Mouse (Mus musculus) neural tube, embryonic 13.5 days (tissue): ENCODE data around the gene Gng10. TPM values are rescaled to one million over a fixed set of nuclear protein-coding genes. Genes with fewer than 3 reads are reported as not detected.

ENCODE experiments used
- ATAC-seq: fragments of 200-750 bp; cut with Nextera tagmentation; 2 replicates; pipeline ENCODE4 v1.8.0; 2017; ENCODE audit warnings: low read depth, mild to moderate bottlenecking, moderate TSS enrichment, moderate library complexity
- H3K27ac ChIP-seq: fragments of 300-500 bp; sonication (generic); replicated peaks from 2 replicates; pipeline ENCODE4 v1.5.1; 2015; ENCODE audit warnings: moderate library complexity, mild to moderate bottlenecking, inconsistent platforms
- H3K27me3 ChIP-seq: fragments of 300-500 bp; sonication (generic); 2 replicates; pipeline ENCODE4 v1.6.1; 2015; ENCODE audit warnings: mild to moderate bottlenecking, inconsistent platforms
- H3K36me3 ChIP-seq: fragments of 300-500 bp; sonication (generic); 2 replicates; pipeline ENCODE4 v1.6.1; 2015; ENCODE audit warnings: mild to moderate bottlenecking, inconsistent platforms
- H3K4me1 ChIP-seq: fragments of 300-500 bp; sonication (generic); replicated peaks from 2 replicates; pipeline ENCODE4 v1.6.1; 2015; ENCODE audit warnings: inconsistent platforms
- H3K4me2 ChIP-seq: fragments of 300-500 bp; sonication (generic); 2 replicates; pipeline ENCODE4 v1.6.1; 2015; ENCODE audit warnings: inconsistent platforms, mild to moderate bottlenecking, moderate library complexity
- H3K4me3 ChIP-seq: fragments of 300-500 bp; sonication (generic); 2 replicates; pipeline ENCODE4 v1.5.1; 2015; ENCODE audit warnings: mild to moderate bottlenecking, inconsistent platforms
- H3K9ac ChIP-seq: fragments of 300-500 bp; sonication (generic); 2 replicates; pipeline ENCODE4 v1.6.1; 2015; ENCODE audit warnings: moderate library complexity, mild to moderate bottlenecking, inconsistent platforms
- H3K9me3 ChIP-seq: fragments of 300-500 bp; sonication (generic); 2 replicates; pipeline ENCODE4 v1.6.1; 2016; ENCODE audit warnings: inconsistent platforms
- WGBS: fragments of 180-500 bp; shearing (Covaris S2); methylation state at CpG from one replicate; pipeline ENCODE4 v1.1.7; 2015; 5-methylcytosine and 5-hydroxymethylcytosine counted together
- polyA plus RNA-seq: library from polyadenylated mRNA; unstranded; fragments of >200 nt; fragmentation: Nextera tagmentation; extraction: Ambion mirVana; gene quantifications from 2 replicates; pipeline ENCODE4 v1.2.1, GENCODE M21; 2015

Gene Gng10
- polyA plus RNA-seq, result 150 and 161 TPM in 2 replicates

DNA sequence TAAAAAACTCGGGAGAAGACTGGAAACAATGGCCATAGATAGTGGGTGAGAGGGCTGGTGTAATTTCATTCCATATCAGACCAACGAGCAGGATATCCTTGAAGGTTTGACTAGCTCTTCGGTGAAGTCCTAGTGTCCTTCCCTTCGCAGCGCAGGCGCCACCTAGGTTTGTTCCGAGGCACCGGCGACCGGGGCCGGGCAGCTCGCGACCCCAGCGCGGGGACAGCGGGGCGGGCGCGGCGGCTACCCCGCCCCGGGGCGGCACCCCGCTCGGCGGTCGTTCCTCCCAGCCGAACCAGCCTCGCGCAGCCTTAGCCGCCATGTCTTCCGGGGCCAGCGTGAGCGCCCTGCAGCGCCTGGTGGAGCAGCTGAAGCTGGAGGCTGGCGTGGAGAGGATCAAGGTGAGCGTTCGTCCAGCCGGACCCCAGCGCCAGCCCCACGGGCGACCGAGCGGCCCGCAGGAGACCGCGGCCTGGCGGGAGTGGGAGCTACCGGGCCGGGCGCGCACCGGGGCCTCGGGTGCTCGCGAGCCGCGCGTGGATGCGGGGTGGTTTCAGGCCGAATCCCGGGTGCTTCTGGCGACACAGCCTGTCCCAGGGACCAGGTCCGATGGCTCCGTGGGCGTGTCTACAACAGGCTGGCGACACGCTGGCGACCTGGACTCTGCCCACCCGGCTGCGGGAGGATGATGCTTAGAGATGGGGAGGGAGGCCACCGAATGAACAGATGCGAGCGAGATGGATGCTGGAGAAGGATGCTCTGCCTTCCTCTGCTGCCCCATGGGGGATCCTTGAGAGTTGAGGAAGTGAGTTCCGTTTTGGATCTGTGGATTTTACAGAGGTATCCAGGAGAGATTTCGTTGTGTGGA, at the start of gene Gng10:
Gene Gng10 (plus strand): TSS at position 171 of the 868 bp plus-strand sequence.
- H3K27me3 ChIP-seq, result no peaks in the 10 kb centered on the region
- peak within 1 kb of the TSS; percentile 87 for H3K9ac ChIP-seq
- H3K4me3 ChIP-seq, result peak within 1 kb of the TSS; percentile 68
- ATAC-seq, result peak; percentile 89
- H3K27ac ChIP-seq, result peak within 1 kb of the TSS; percentile 94
- H3K4me2 ChIP-seq, result peak within 1 kb of the TSS; percentile 65
- H3K4me1 ChIP-seq, result peaks cover 18% of the 10 kb centered on the region
- 10% methylated on average over 76 of the region's 76 CpGs for WGBS
- H3K36me3 ChIP-seq, result peaks cover 12% of the 10 kb centered on the region
- peaks cover 3% of the 10 kb centered on the region; the same call in 1 of the 2 replicates for H3K9me3 ChIP-seq

GRCm38 (mm10) chr4:58985157-58985648, 49.7 kb upstream of the Gng10 start:
- ATAC-seq, result no peak
- H3K36me3 ChIP-seq, result no peaks in the 10 kb centered on the region
- WGBS, result 23% methylated on average over 7 of the region's 7 CpGs
- H3K27me3 ChIP-seq, result no peaks in the 10 kb centered on the region
- H3K9ac ChIP-seq, result no peak overlapping the region
- no peak overlapping the region for H3K27ac ChIP-seq
- no peak overlapping the region for H3K4me2 ChIP-seq
- no peaks in the 10 kb centered on the region for H3K9me3 ChIP-seq
- no peak overlapping the region for H3K4me3 ChIP-seq
- peaks cover 12% of the 10 kb centered on the region for H3K4me1 ChIP-seq

DNA sequence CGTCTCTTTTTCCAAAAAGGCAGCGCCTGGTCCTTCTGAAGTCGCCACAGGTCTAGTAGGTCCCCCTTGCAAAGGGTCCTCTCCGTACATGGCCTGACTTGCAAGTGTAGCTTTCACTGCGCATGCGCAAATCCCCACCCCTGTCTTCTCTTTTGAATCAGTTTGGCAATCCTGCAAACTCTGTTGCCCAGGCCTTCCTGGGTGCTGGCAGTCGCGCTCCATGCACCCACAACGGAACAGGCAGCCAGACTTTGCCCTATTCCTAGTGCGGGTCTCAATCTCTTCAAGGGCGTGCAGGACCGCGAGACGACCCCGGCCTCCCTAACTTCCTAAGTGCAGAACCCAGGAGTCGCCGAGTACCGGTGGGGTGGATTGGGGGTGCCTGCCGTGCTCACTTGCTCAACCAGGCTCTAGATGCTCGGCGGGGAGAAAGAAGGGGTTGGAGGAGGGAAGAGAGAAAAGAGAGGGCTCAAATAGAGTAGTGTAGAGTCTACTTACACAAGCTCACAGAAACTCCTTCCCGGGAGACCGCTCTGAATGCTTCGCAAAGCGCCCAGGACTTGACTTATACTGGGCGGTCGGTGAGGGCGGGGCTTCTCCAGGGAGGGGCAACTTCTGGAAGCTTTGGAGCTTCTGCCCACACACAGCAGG, 48.2 kb upstream of the Gng10 start, which contains the start of gene Ptgr1:
Gene Ptgr1 (minus strand): TSS at position 580 of the 651 bp plus-strand sequence.
- ATAC-seq, result peak; percentile 78
- Histone ChIP-seq H3K27me3 (no peaks in the 10 kb centered on the region), H3K9ac (peak within 1 kb of the TSS; percentile 67), H3K4me2 (peak within 1 kb of the TSS; percentile 86), H3K27ac (0 out of 2 replicates have a peak within 1 kb of the TSS, but pooled peaks have one; percentile 15), H3K4me3 (peak within 1 kb of the TSS; percentile 48), H3K4me1 (peaks cover 12% of the 10 kb centered on the region), H3K9me3 (no peaks in the 10 kb centered on the region), H3K36me3 (no peaks in the 10 kb centered on the region)
- 2% methylated on average over 28 of the region's 28 CpGs for WGBS

DNA sequence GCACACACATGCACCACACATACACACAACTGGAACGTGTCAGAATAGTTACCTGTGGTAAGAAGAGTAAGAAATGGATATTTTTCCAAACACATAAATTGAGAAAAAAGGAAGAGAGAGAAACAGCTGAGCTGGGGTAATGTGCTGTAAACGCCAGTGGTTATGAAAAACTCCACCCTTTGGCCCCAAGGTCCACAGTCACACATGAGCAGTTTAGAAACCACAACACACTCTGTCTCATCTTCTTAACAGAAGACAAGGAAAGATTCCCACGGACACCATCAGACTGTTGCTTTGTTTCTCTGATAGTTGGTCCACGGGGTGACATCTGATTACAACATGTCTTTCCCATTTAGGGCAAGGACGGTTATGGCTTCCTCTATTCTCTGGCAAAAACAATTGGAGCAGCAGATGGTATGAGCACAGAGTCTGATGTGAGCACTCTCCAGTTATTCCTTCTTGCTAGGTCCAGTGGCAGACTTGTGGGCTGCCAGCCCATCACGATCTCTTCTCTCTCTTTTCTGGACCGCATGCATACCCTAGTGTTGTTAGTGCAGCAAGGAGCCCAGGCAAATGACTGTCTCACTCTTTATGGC, 45.5 kb upstream of the Gng10 start:
- no peak overlapping the region for H3K27ac ChIP-seq
- no peaks in the 10 kb centered on the region for H3K36me3 ChIP-seq
- no peak overlapping the region for H3K9ac ChIP-seq
- H3K4me1 ChIP-seq, result peaks cover 12% of the 10 kb centered on the region
- H3K4me2 ChIP-seq, result no peak overlapping the region
- WGBS, result 78% methylated on average over 7 of the region's 7 CpGs
- no peaks in the 10 kb centered on the region for H3K27me3 ChIP-seq
- no peak for ATAC-seq
- H3K9me3 ChIP-seq, result no peaks in the 10 kb centered on the region
- H3K4me3 ChIP-seq, result no peak overlapping the region

GRCm38 (mm10) chr4:58990609-58991434, 44.1 kb upstream of the Gng10 start:
- 88% methylated on average over 17 of the region's 17 CpGs for WGBS
- ATAC-seq, result no peak
- H3K9ac ChIP-seq, result no peak overlapping the region

DNA sequence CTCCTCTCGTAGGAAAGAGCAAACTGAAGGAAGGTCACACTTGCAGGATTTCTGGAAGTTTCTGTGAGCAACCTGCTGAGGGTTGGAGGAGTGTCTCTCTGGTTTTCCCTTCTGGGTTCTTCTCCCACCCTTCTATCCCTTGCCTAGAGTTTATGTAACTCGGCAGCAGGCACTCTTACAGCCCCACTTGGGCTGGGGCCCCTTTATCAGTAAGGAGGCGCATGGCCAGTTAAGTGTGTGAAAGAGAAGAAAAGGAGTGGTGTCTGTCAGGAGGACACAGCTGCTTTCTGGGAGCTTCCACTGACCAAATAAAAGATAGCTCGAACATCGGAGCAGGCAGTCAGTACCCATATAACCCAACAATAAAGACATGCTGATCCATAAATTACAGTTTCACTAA, 42.7 kb upstream of the Gng10 start:
- Histone ChIP-seq H3K4me3 (no peak overlapping the region), H3K4me2 (no peak overlapping the region), H3K36me3 (no peaks in the 10 kb centered on the region), H3K27ac (no peak overlapping the region), H3K4me1 (peaks cover 2% of the 10 kb centered on the region; the same call in 1 of the 2 replicates), H3K9ac (no peak overlapping the region), H3K27me3 (no peaks in the 10 kb centered on the region), H3K9me3 (no peaks in the 10 kb centered on the region)
- no peak for ATAC-seq
- 77% methylated on average over 5 of the region's 5 CpGs for WGBS

More at GRCm38 (mm10) chr4:58990609-58991434, 44.1 kb upstream of the Gng10 start:
- H3K36me3 ChIP-seq, result no peaks in the 10 kb centered on the region
- no peaks in the 10 kb centered on the region for H3K9me3 ChIP-seq
- H3K4me1 ChIP-seq, result peaks cover 12% of the 10 kb centered on the region
- H3K27me3 ChIP-seq, result no peaks in the 10 kb centered on the region
- no peak overlapping the region for H3K4me2 ChIP-seq
- H3K27ac ChIP-seq, result no peak overlapping the region
- H3K4me3 ChIP-seq, result no peak overlapping the region

DNA sequence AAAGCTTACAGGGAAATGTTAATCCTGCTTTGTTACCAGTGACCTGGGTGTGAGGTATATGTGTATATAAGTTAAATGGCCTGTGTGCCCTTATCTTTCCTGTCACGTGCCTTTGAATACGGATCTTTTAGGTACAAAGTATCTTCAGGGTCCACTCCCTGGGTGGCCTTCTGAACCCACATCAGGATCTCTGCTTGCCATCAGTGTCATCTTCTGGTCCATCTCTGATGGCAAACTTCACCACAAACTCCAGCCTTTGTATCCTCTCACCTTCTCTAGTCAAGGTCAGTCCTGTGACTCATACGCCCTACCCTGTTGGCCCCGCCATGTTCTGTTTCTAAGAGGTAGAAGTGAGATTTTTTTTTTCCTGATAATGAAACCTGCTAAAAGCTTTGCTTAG, 40.1 kb upstream of the Gng10 start, which contains the start of gene Dnajc25:
Gene Dnajc25 (plus strand): TSS at position 301 of the 400 bp plus-strand sequence.
- 94% methylated on average over 4 of the region's 4 CpGs for WGBS
- no peak within 1 kb of the TSS for H3K27ac ChIP-seq
- H3K4me1 ChIP-seq, result no peaks in the 10 kb centered on the region
- no peaks in the 10 kb centered on the region for H3K27me3 ChIP-seq
- H3K4me3 ChIP-seq, result no peak within 1 kb of the TSS
- H3K9ac ChIP-seq, result no peak within 1 kb of the TSS
- H3K4me2 ChIP-seq, result no peak within 1 kb of the TSS
- H3K36me3 ChIP-seq, result no peaks in the 10 kb centered on the region
- H3K9me3 ChIP-seq, result no peaks in the 10 kb centered on the region
- no peak for ATAC-seq

DNA sequence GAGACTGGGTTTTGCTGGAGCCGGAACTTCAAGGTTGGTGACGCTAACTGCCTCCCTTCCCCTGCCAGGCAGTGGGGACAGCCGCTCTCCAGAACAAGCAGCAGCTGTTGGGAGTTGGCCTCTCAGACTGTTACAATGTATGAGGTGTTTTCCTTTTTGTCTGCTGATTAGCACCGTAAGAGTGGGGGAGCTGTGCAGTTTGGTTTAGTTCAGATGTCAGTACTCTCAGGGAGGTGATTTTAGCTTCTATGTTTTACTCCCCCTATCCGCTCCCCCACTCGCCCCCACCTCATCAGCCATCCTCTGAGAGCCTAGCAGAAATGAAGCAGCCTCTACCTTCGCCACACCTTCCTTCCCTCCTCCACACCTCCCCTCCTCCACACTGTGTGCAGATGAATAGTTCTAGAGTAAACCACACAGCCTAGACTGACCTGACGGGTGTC, 39.6 kb upstream of the Gng10 start:
- H3K27me3 ChIP-seq, result no peaks in the 10 kb centered on the region
- whole genome bisulfite sequencing, result 73% methylated on average over 8 of the region's 8 CpGs
- H3K27ac ChIP-seq, result no peak overlapping the region

GRCm38 (mm10) chr4:58997081-58997480, 37.8 kb upstream of the Gng10 start:
- no peaks in the 10 kb centered on the region for H3K27me3 ChIP-seq
- no peaks in the 10 kb centered on the region for H3K9me3 ChIP-seq
- H3K4me1 ChIP-seq, result no peaks in the 10 kb centered on the region
- H3K4me3 ChIP-seq, result no peak overlapping the region
- 75% methylated on average over 5 of the region's 5 CpGs for WGBS
- ATAC-seq, result no peak
- H3K27ac ChIP-seq, result no peak overlapping the region
- no peak overlapping the region for H3K9ac ChIP-seq
- no peaks in the 10 kb centered on the region for H3K36me3 ChIP-seq
- H3K4me2 ChIP-seq, result no peak overlapping the region

More for the DNA sequence above, 39.6 kb upstream of the Gng10 start:
- Histone ChIP-seq H3K9me3 (no peaks in the 10 kb centered on the region), H3K36me3 (no peaks in the 10 kb centered on the region), H3K4me2 (no peak overlapping the region), H3K4me3 (no peak overlapping the region), H3K4me1 (no peaks in the 10 kb centered on the region), H3K9ac (no peak overlapping the region)
- ATAC-seq, result no peak

DNA sequence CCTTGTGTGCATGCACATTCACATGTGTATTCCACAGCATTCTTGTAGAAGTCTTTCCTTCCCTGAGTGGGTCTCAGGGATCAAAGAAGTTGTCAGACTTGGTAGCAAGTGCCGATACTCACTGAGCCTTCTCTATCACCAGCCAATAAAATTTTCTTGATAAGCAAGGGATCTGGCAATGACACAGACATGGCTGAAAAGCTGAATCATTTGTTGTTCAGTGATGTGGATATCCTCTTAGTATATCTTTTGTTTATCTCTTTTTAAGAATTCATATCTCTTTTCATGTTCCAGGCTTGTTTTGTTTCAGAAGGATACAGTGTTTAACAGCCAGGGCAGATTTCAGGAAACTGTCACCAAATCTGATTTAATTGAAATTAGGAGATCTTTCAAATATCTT, 36.2 kb upstream of the Gng10 start:
- H3K27ac ChIP-seq, result no peak overlapping the region
- peaks cover 7% of the 10 kb centered on the region for H3K4me1 ChIP-seq
- H3K36me3 ChIP-seq, result no peaks in the 10 kb centered on the region
- H3K4me3 ChIP-seq, result no peak overlapping the region
- H3K9me3 ChIP-seq, result no peaks in the 10 kb centered on the region
- ATAC-seq, result no peak
- no peaks in the 10 kb centered on the region for H3K27me3 ChIP-seq
- 81% methylated on average over 1 of the region's 1 CpGs for WGBS
- H3K9ac ChIP-seq, result no peak overlapping the region
- H3K4me2 ChIP-seq, result no peak overlapping the region

DNA sequence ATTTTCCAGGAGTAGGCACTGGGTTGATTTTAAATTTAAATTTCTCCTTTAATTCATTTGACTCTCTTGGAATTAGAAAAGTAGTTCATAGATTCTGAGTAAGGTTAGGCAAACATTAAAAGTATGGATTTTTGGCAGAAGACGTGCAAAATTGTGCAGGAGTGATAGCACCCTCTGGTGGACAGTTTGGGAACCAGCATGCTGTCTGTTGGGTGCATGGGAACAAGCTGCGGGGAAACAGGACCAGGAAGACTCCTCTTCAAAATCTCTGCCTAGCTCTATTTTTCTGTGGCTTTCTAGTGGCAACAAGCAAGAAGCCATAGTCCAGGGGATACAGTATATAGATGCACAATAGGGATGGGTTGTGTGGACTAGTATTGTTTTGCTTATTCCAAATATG, 35.2 kb upstream of the Gng10 start:
- no peak overlapping the region for H3K27ac ChIP-seq
- peaks cover 17% of the 10 kb centered on the region for H3K4me1 ChIP-seq
- H3K4me3 ChIP-seq, result no peak overlapping the region
- no peaks in the 10 kb centered on the region for H3K27me3 ChIP-seq
- no peak overlapping the region for H3K9ac ChIP-seq
- 16% methylated on average over 2 of the region's 2 CpGs for WGBS
- H3K36me3 ChIP-seq, result no peaks in the 10 kb centered on the region
- no peaks in the 10 kb centered on the region for H3K9me3 ChIP-seq
- no peak for ATAC-seq
- no peak overlapping the region for H3K4me2 ChIP-seq
